Mouse (Mus musculus): ENCODE measurements at regions not wholly inside any gene's neighbourhood (a gene's known extent, or its start where the extent isn't known, plus 50 kb on each side); places are given as distances from the start of the nearest gene placed in this dataset.
A peak's percentile ranks its signal among the peaks of the same experiment; 100 is the strongest.

- 0 out of 2 replicates have a peak overlapping the region, but pooled peaks have one; percentile 9 for H3K27ac ChIP-seq
- DNase-seq (ENCODE audit: low spot score) = no peak
- no peaks in the 10 kb centered on the region for H3K36me3 ChIP-seq
- H3K9me3 ChIP-seq = no peaks in the 10 kb centered on the region
- H3K4me3 ChIP-seq = no peak overlapping the region
- H3K4me1 ChIP-seq (replicated peaks) = peaks cover 10% of the 10 kb centered on the region
- H3K27me3 ChIP-seq (ENCODE audit: insufficient read depth, poor library complexity, severe bottlenecking) = no peaks in the 10 kb centered on the region
- 62% methylated on average over 11 of the region's 11 CpGs for WGBS
Measured at GRCm38 (mm10) chr7:70823020-70823419, 456.5 kb upstream of the Nr2f2 start.

DNA sequence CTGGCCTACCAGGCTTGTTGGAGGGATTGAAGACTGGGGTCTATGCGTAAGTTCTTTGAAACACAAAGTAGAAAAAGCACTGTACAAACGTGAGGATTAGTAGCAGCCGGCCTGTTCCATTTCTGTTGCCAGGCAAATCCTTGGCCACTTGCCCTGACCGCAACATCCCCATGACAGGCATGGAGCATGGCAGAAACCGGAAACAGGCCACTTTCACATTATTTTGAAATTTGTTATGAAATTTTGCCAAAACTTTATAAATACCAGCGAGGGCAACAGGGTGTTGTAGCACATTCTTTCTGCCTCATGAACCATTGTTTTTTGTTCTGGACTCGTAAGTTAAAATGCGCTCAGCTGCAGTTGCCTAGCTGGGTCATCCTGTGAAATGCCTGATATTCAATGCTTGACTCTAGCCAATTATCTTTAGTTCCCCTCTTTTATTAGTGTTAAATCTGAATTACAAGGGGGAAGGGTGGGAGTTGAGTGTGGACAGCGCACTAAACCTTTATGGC is 455.8 kb upstream of the Nr2f2 start:
- H3K4me3 ChIP-seq = no peak overlapping the region
- no peaks in the 10 kb centered on the region for H3K9me3 ChIP-seq
- DNase-seq (ENCODE audit: low spot score) = no peak
- 67% methylated on average over 9 of the region's 9 CpGs for WGBS
- H3K27ac ChIP-seq = 0 out of 2 replicates have a peak overlapping the region, but pooled peaks have one; percentile 9
- H3K27me3 ChIP-seq (ENCODE audit: insufficient read depth, poor library complexity, severe bottlenecking) = no peaks in the 10 kb centered on the region; the same call in 1 of the 2 replicates
- H3K4me1 ChIP-seq (replicated peaks) = peaks cover 13% of the 10 kb centered on the region
- no peaks in the 10 kb centered on the region for H3K36me3 ChIP-seq

GRCm38 (mm10) chr7:70821861-70822260 is 455.3 kb upstream of the Nr2f2 start:
- peaks cover 13% of the 10 kb centered on the region for H3K4me1 ChIP-seq (replicated peaks)
- no peak for DNase-seq (ENCODE audit: low spot score)
- 85% methylated on average over 4 of the region's 4 CpGs for WGBS
- no peaks in the 10 kb centered on the region for H3K9me3 ChIP-seq
- H3K27ac ChIP-seq = no peak overlapping the region
- no peak overlapping the region for H3K4me3 ChIP-seq
- H3K27me3 ChIP-seq (ENCODE audit: insufficient read depth, poor library complexity, severe bottlenecking) = no peaks in the 10 kb centered on the region; the same call in 1 of the 2 replicates
- H3K36me3 ChIP-seq = no peaks in the 10 kb centered on the region

GRCm38 (mm10) chr7:70817347-70817913 is 450.9 kb upstream of the Nr2f2 start:
- Histone ChIP-seq H3K27me3 (ENCODE audit: insufficient read depth, poor library complexity, severe bottlenecking) (no peaks in the 10 kb centered on the region; the same call in 1 of the 2 replicates), H3K36me3 (no peaks in the 10 kb centered on the region), H3K9me3 (no peaks in the 10 kb centered on the region), H3K4me3 (no peak overlapping the region), H3K4me1 (replicated peaks) (peaks cover 30% of the 10 kb centered on the region), H3K27ac (no peak overlapping the region)
- WGBS = 83% methylated on average over 6 of the region's 6 CpGs
- no peak for DNase-seq (ENCODE audit: low spot score)

- H3K36me3 ChIP-seq = no peaks in the 10 kb centered on the region
- no peaks in the 10 kb centered on the region; the same call in 1 of the 2 replicates for H3K27me3 ChIP-seq (ENCODE audit: insufficient read depth, poor library complexity, severe bottlenecking)
- H3K9me3 ChIP-seq = no peaks in the 10 kb centered on the region
- peak; percentile 39 for DNase-seq (ENCODE audit: low spot score)
- peaks cover 27% of the 10 kb centered on the region for H3K4me1 ChIP-seq (replicated peaks)
- WGBS = 52% methylated on average over 3 of the region's 3 CpGs
- H3K27ac ChIP-seq = no peak overlapping the region
- H3K4me3 ChIP-seq = no peak overlapping the region
Measured at GRCm38 (mm10) chr7:70814391-70814790, 447.9 kb upstream of the Nr2f2 start.

DNA sequence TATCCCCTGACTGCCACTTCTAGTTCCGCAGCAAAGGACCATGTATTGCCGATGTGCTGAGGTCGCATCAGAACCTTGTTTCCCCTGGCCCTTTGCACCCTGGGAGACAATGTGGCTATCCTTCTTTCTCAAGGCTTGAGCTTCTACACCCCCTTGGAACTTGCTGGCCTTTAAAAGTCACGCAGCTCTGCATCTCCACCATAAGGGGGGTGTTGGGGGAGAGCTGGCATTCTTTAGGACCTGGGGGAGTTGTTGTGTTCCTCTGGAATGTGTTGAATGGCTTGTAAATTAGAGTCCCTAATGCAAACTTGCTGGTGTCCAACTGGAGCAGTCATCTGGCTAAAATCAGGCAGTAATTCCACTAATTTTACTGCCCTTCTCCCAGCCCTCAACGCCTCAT is 446.6 kb upstream of the Nr2f2 start:
- Histone ChIP-seq H3K36me3 (no peaks in the 10 kb centered on the region), H3K9me3 (no peaks in the 10 kb centered on the region), H3K27me3 (ENCODE audit: insufficient read depth, poor library complexity, severe bottlenecking) (no peaks in the 10 kb centered on the region; the same call in 1 of the 2 replicates), H3K4me3 (no peak overlapping the region), H3K27ac (peak overlapping the region; percentile 65), H3K4me1 (replicated peaks) (peaks cover 27% of the 10 kb centered on the region)
- DNase-seq (ENCODE audit: low spot score) = peak; percentile 29
- 30% methylated on average over 5 of the region's 5 CpGs for whole genome bisulfite sequencing

DNA sequence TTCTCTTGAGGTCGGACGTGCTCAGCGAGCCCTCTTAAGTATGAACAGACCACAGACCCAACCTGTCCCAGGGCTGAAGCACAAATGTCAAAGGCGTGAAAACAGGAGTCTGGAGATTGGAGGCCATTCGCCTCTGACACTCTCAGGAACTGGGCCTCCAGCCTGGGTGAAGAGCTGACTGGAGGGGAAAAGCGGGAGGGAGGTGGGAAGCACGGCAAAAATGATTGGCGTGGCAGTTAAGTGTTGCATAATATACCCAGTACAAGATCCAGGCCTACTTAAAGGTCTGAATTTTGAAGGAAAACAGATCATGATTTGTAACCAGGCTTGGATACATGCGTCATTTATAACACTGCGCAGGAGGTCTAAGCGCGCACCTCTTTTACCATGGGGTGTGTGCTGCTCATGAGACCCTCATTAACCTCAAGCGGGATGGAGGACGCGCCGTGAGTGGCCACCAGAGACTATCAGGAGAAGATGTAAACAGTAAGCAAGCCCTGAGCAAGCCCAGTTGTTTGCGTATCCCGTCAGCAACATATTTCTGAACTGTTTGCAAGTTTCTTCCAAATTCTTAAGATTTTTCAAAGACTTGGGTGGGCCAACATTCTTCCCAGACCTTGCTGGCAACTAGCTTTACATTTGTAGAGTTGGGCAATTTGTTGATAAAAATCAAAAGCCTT is 444.0 kb upstream of the Nr2f2 start:
- H3K4me1 ChIP-seq (replicated peaks) = peaks cover 24% of the 10 kb centered on the region
- DNase-seq (ENCODE audit: low spot score) = peak; percentile 22
- no peaks in the 10 kb centered on the region for H3K36me3 ChIP-seq
- WGBS = 78% methylated on average over 18 of the region's 18 CpGs
- H3K4me3 ChIP-seq = no peak overlapping the region
- H3K9me3 ChIP-seq = no peaks in the 10 kb centered on the region
- H3K27ac ChIP-seq = no peak overlapping the region
- H3K27me3 ChIP-seq (ENCODE audit: insufficient read depth, poor library complexity, severe bottlenecking) = no peaks in the 10 kb centered on the region

- no peak for DNase-seq (ENCODE audit: low spot score)
- 80% methylated on average over 1 of the region's 1 CpGs for WGBS
- Histone ChIP-seq H3K27me3 (ENCODE audit: insufficient read depth, poor library complexity, severe bottlenecking) (no peaks in the 10 kb centered on the region), H3K36me3 (no peaks in the 10 kb centered on the region), H3K4me3 (no peak overlapping the region), H3K4me1 (replicated peaks) (0 out of 2 replicates have a peak, but pooled peaks cover 5% of the 10 kb centered on the region), H3K9me3 (no peaks in the 10 kb centered on the region), H3K27ac (no peak overlapping the region)
Measured at GRCm38 (mm10) chr7:70804281-70804680, 437.7 kb upstream of the Nr2f2 start.

- Histone ChIP-seq H3K27me3 (ENCODE audit: insufficient read depth, poor library complexity, severe bottlenecking) (0 out of 2 replicates have a peak, but pooled peaks cover 3% of the 10 kb centered on the region), H3K4me1 (replicated peaks) (peaks cover 10% of the 10 kb centered on the region), H3K4me3 (no peak overlapping the region), H3K27ac (no peak overlapping the region), H3K9me3 (no peaks in the 10 kb centered on the region), H3K36me3 (no peaks in the 10 kb centered on the region)
- WGBS = 73% methylated on average over 1 of the region's 1 CpGs
- DNase-seq (ENCODE audit: low spot score) = no peak
Measured at GRCm38 (mm10) chr7:70799976-70800375, 433.4 kb upstream of the Nr2f2 start.

DNA sequence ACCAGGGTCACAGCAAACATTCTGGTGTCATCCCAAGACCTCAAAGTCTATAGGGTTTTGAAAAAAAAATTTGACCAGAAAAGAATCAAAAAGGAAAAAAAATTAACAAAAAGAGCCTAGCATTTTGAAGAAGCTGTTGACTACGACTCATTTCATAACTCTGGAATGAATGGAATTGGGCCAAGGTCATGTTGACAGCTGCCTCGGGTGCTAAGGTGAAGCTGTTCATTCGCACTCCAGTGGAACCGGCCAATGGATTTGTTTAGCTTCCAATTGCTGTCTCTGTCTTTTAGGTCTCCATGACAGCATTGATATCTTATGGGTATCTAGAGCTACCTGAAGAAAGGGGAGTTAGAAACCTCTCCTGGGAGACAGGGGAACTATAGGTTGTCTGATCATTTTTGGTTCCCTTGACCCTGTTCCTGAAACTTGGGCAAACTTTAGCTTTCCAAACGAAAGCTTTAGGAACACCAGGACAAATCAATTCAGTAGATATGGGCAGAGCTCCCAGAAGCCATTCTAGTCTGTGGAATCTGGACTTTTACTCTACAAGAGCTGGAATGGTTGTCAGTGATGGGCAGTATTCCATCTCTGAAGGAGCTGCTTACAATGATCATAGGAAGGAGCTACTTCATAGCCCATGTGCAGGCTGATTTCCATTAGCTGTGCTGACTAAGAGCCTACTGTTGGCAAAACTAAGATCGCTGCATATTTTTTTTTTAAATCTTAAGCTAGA is 432.7 kb upstream of the Nr2f2 start:
- peaks cover 4% of the 10 kb centered on the region for H3K4me1 ChIP-seq (replicated peaks)
- H3K27me3 ChIP-seq (ENCODE audit: insufficient read depth, poor library complexity, severe bottlenecking) = 0 out of 2 replicates have a peak, but pooled peaks cover 3% of the 10 kb centered on the region
- H3K36me3 ChIP-seq = no peaks in the 10 kb centered on the region
- DNase-seq (ENCODE audit: low spot score) = no peak
- no peaks in the 10 kb centered on the region for H3K9me3 ChIP-seq
- H3K27ac ChIP-seq = no peak overlapping the region
- 86% methylated on average over 6 of the region's 6 CpGs for WGBS
- H3K4me3 ChIP-seq = no peak overlapping the region

DNA sequence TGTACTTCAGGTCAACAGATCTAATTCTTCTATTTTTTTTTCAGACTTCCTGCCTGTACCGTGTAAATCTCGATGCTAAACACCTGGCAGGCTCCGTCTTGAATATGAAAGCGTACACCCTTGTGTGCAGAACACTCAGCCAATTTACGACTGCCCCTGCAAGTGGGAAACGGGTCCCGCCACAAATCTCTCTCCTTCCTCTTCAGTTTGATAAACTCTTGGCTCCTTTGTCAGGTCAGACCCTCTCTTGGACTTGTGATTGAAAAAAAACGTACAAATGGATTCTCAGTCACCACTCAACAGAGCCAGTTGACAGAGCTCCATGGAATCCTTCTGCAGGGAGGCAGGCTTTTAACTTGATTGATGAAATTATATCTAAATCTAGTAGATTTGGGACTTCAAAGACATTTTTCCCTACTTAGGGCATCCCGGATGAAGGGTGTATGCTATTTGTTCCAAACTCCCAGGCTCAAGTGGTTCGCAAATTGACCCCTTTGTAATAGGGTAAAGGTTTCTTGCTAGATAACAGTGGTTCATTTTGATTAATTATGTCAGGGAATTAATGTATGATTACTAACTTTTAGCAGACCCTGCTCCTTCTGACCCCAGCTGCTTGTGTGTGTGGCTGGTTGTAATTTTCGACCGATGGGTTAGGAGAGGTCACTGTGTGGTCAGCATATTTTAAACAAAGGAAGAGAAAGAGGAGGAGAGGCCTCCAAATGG is 429.7 kb upstream of the Nr2f2 start:
- peaks cover 15% of the 10 kb centered on the region; the same call in 1 of the 2 replicates for H3K27me3 ChIP-seq (ENCODE audit: insufficient read depth, poor library complexity, severe bottlenecking)
- H3K36me3 ChIP-seq = no peaks in the 10 kb centered on the region
- no peak for DNase-seq (ENCODE audit: low spot score)
- H3K4me1 ChIP-seq (replicated peaks) = peaks cover 4% of the 10 kb centered on the region
- 65% methylated on average over 12 of the region's 12 CpGs for WGBS
- H3K27ac ChIP-seq = no peak overlapping the region; the same call in 1 of the 2 replicates
- no peak overlapping the region for H3K4me3 ChIP-seq
- no peaks in the 10 kb centered on the region for H3K9me3 ChIP-seq
